ENCODE assay signal across 9 mouse cellular contexts in the genomic region with DNA sequence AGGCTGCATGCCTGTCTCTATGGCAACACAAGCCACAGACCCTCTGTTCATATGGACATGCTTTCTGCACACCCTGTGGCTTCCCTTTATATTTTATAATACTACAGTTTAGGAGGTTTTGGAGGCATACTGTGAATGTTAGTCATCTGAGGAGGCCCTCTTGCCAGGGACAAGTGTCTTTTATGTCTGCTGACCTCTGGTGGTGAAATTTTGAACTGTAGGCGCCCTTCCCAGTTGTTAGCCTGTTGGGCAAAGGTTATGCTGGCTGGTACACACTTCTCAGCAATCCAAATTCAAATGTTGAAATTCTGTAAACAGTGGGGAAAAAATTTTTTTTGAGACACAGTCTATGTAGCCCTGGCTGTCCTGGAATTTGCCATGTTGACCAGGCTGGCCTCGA. TPM values are rescaled to one million over a fixed set of nuclear protein-coding genes. Genes with fewer than 3 reads are reported as not detected.
DNase-seq lines count a peak whose midpoint lies in the region; ATAC-seq and TF ChIP-seq lines count a peak whose summit lies in the region.
"Had no signal": no experiment of that assay in that cellular context is flagged by ENCODE, and none has a peak within 500 bp of the region (broad histone marks: within the 10 kb centered on the region; RNA-seq: fewer than 3 reads in every experiment).

No protein-coding gene starts in this region.

- H3K4me3 ChIP-seq in CH12.LX (replicated peaks in 1 of 3; ENCODE audit: low read depth in 2 of 3, low read length in 2 of 3, poor library complexity in 1 of 3): no peak overlapping the region
- H3K4me3 ChIP-seq in liver, postnatal 0 days (ENCODE audit: low read depth, low read length): no peak overlapping the region

- no peaks in the 10 kb centered on the region for H3K4me1 ChIP-seq in CH12.LX (ENCODE audit: control insufficient read depth in 1 of 2, insufficient read depth in 2 of 2)
- no peaks in the 10 kb centered on the region for H3K4me1 ChIP-seq in liver, postnatal 0 days (ENCODE audit: insufficient read depth)

- H3K9ac ChIP-seq in CH12.LX (ENCODE audit: insufficient read depth, low read depth): no peak overlapping the region
- H3K9ac ChIP-seq in liver, postnatal 0 days (replicated peaks): no peak overlapping the region

- H3K79me2 ChIP-seq in CH12.LX (replicated peaks; ENCODE audit: control insufficient read depth, extremely low read depth, insufficient read depth, poor library complexity, severe bottlenecking): no peaks in the 10 kb centered on the region

- no peaks in the 10 kb centered on the region for H3K9me3 ChIP-seq in CH12.LX (replicated peaks; ENCODE audit: low read length)
- H3K9me3 ChIP-seq in liver, postnatal 0 days (ENCODE audit: low read length): no peaks in the 10 kb centered on the region

- 44% methylated on average over 2 of the region's 2 CpGs for WGBS in liver, postnatal 0 days (ENCODE audit: insufficient replicate concordance)

- in situ Hi-C loops in CH12.LX (cut with MboI; ENCODE audit: low pct_ligation_motif_present, low pct_unique_long_range_greater_than_20kb, low sequenced_read_pairs): no loop called here

- peaks cover 0 to 7% of the 10 kb centered on the region in 2 experiments for H3K36me3 ChIP-seq in CH12.LX (replicated peaks in 1 of 2; ENCODE audit: control insufficient read depth in 1 of 2, insufficient read depth in 1 of 2, low read length in 1 of 2)
- no peaks in the 10 kb centered on the region for H3K36me3 ChIP-seq in liver, postnatal 0 days (replicated peaks; ENCODE audit: insufficient read depth, low read length)

- ATAC-seq in liver, postnatal 0 days: peak; percentile 81

- H3K27ac ChIP-seq in CH12.LX (ENCODE audit: insufficient read depth, low read depth): no peak overlapping the region
- H3K27ac ChIP-seq in liver, postnatal 0 days (ENCODE audit: low read depth): no peak overlapping the region
- H3K27ac ChIP-seq: macrophage had no signal

- TF ChIP-seq CTCF in CH12.LX (conservative IDR thresholded peaks at IDR 0.05 in 1 of 2, IDR thresholded peaks at IDR 0.05 in 1 of 2; ENCODE audit: low read depth in 2 of 2, low read length in 2 of 2): peak; percentile 95 to 98
- peak; percentile 86 for TF ChIP-seq CTCF in liver, postnatal 0 days (IDR thresholded peaks at IDR 0.05; ENCODE audit: low read depth)

- peak; percentile 75 for TF ChIP-seq RAD21 in CH12.LX (IDR thresholded peaks at IDR 0.05; ENCODE audit: low read depth, low read length)

- H3K27me3 ChIP-seq in CH12.LX (replicated peaks): peaks cover 12% of the 10 kb centered on the region
- H3K27me3 ChIP-seq in liver, postnatal 0 days (ENCODE audit: insufficient read depth, low read length): no peaks in the 10 kb centered on the region

- peak; percentile 92 for DNase-seq in CH12.LX (ENCODE audit: extremely low read depth)
- DNase-seq in adrenal gland, adult 2 months: peak; percentile 87
- DNase-seq in embryo, embryonic 11 days: peak; percentile 83
- peak; percentile 83 for DNase-seq in heart, adult 8-10 months (ENCODE audit: low spot score)
- peak; percentile 91 for DNase-seq in layer of hippocampus, adult 11-12 months (ENCODE audit: low spot score)
- DNase-seq in liver, postnatal 0 days: peak; percentile 90
- peak; percentile 64 for DNase-seq in retina, postnatal 7 days (ENCODE audit: low read depth, low spot score)
- peak; percentile 56 for DNase-seq in urinary bladder, postnatal 10 days (ENCODE audit: low spot score)

- no peak overlapping the region for H3K4me2 ChIP-seq in CH12.LX (ENCODE audit: insufficient read depth, low read depth, poor library complexity, severe bottlenecking)
- no peak overlapping the region for H3K4me2 ChIP-seq in liver, postnatal 0 days (ENCODE audit: low read depth, low read length)

- no peak for TF ChIP-seq POLR2A in CH12.LX (IDR thresholded peaks at IDR 0.05; ENCODE audit: low read depth, low read length)

- no peak for TF ChIP-seq EP300 in CH12.LX (IDR thresholded peaks at IDR 0.05; ENCODE audit: low read length)
- no peak for TF ChIP-seq EP300 in liver, postnatal 0 days (IDR thresholded peaks at IDR 0.05; ENCODE audit: low read depth)

- dilution Hi-C loops in CH12.LX (cut with MboI; ENCODE audit: extremely low pct_ligation_motif_present, extremely low pct_unique_long_range_greater_than_20kb, low sequenced_read_pairs): no loop called here

TF ChIP-seq in CH12.LX, 34 proteins besides CTCF, POLR2A, EP300 and RAD21:
- TF ChIP-seq ZC3H11A (IDR thresholded peaks at IDR 0.05; ENCODE audit: low read depth, low read length) (peak; percentile 52; the same call in 1 of the 2 replicates), MXI1 (IDR thresholded peaks at IDR 0.05; ENCODE audit: low read depth, low read length) (no peak), SMC3 (IDR thresholded peaks at IDR 0.05; ENCODE audit: low read depth, low read length) (peak; percentile 92), ZNF384 (IDR thresholded peaks at IDR 0.05; ENCODE audit: low read depth, low read length) (no peak), NELFE (IDR thresholded peaks at IDR 0.05; ENCODE audit: low read depth, low read length) (0 out of 2 replicates have a peak, but pooled peaks have one; percentile 16)

RNA-seq across cellular contexts. Expression of a gene that starts 2.7 kb away (rescaled TPM):
- total RNA-seq in CH12.LX (2012; rRNA removed) (not detected in 2 replicates), CH12.LX (2014; rRNA removed) (not detected in 2 replicates)
- not detected in 2 replicates for polyA plus RNA-seq in CH12.LX (2012; ENCODE audit: insufficient read length, low read depth)
- total RNA-seq in adrenal gland, adult 2 months (2021): 1 to 10 TPM; 1.0 to 1.6 TPM
- 1.3 and 2.5 TPM in 2 replicates for polyA plus RNA-seq in adrenal gland, adult 2 months (2012; rRNA removed)
- total RNA-seq in heart, adult 8-10 months (2022): under 1 TPM; 0.19 to 1.00 (median 0.63) TPM
- polyA plus RNA-seq in liver, postnatal 0 days (2015; fragmentation: Nextera tagmentation; extraction: Ambion mirVana): 0.36 and 0.60 TPM in 2 replicates

RNA-seq across cellular contexts. Expression of a gene that starts 16.3 kb away (rescaled TPM):
- total RNA-seq in CH12.LX (2012; rRNA removed): 34.5 and 36.4 TPM in 2 replicates
- total RNA-seq in CH12.LX (2014; rRNA removed): 26.1 and 32.2 TPM in 2 replicates
- polyA plus RNA-seq in CH12.LX (2012; ENCODE audit: insufficient read length, low read depth): 94.8 and 131 TPM in 2 replicates
- 100 to 1,000 TPM; 105 to 197 TPM for total RNA-seq in adrenal gland, adult 2 months (2021)
- 213 and 313 TPM in 2 replicates for polyA plus RNA-seq in adrenal gland, adult 2 months (2012; rRNA removed)
- total RNA-seq in heart, adult 8-10 months (2022): 10 to 100 TPM; 18.7 to 25.3 (median 22.0) TPM
- polyA plus RNA-seq in liver, postnatal 0 days (2015; fragmentation: Nextera tagmentation; extraction: Ambion mirVana): 76.0 and 77.2 TPM in 2 replicates

RNA-seq across cellular contexts. Expression of a gene that starts 27.8 kb away (rescaled TPM):
- 263 and 281 TPM in 2 replicates for total RNA-seq in CH12.LX (2012; rRNA removed)
- total RNA-seq in CH12.LX (2014; rRNA removed): 308 and 379 TPM in 2 replicates
- 1,350 and 1,545 TPM in 2 replicates for polyA plus RNA-seq in CH12.LX (2012; ENCODE audit: insufficient read length, low read depth)
- total RNA-seq in adrenal gland, adult 2 months (2021): 100 to 1,000 TPM; 641 to 760 TPM
- polyA plus RNA-seq in adrenal gland, adult 2 months (2012; rRNA removed): 388 and 545 TPM in 2 replicates
- total RNA-seq in heart, adult 8-10 months (2022): 100 to 1,000 TPM; 452 to 509 (median 465) TPM
- 68.4 and 70.9 TPM in 2 replicates for polyA plus RNA-seq in liver, postnatal 0 days (2015; fragmentation: Nextera tagmentation; extraction: Ambion mirVana)

RNA-seq across cellular contexts. Expression of a gene that starts 36.5 kb away (rescaled TPM):
- total RNA-seq in CH12.LX (2012; rRNA removed) (23.3 and 23.5 TPM in 2 replicates), CH12.LX (2014; rRNA removed) (22.3 and 27.1 TPM in 2 replicates)
- 25.6 and 31.8 TPM in 2 replicates for polyA plus RNA-seq in CH12.LX (2012; ENCODE audit: insufficient read length, low read depth)
- 10 to 100 TPM; 71.7 to 72.1 TPM for total RNA-seq in adrenal gland, adult 2 months (2021)
- polyA plus RNA-seq in adrenal gland, adult 2 months (2012; rRNA removed): 8.5 and 11.1 TPM in 2 replicates
- total RNA-seq in heart, adult 8-10 months (2022): 10 to 100 TPM; 31.8 to 43.8 (median 38.7) TPM
- 2.8 and 2.9 TPM in 2 replicates for polyA plus RNA-seq in liver, postnatal 0 days (2015; fragmentation: Nextera tagmentation; extraction: Ambion mirVana)
